Mouse (Mus musculus) layer of hippocampus, adult 11-12 months (tissue): ENCODE measurements around the gene Traf1.

Experiments
- DNase-seq: peaks from one replicate; pipeline ENCODE4 v3.0.0; 2022; ENCODE audit warnings: low spot score

Gene Traf1

DNA sequence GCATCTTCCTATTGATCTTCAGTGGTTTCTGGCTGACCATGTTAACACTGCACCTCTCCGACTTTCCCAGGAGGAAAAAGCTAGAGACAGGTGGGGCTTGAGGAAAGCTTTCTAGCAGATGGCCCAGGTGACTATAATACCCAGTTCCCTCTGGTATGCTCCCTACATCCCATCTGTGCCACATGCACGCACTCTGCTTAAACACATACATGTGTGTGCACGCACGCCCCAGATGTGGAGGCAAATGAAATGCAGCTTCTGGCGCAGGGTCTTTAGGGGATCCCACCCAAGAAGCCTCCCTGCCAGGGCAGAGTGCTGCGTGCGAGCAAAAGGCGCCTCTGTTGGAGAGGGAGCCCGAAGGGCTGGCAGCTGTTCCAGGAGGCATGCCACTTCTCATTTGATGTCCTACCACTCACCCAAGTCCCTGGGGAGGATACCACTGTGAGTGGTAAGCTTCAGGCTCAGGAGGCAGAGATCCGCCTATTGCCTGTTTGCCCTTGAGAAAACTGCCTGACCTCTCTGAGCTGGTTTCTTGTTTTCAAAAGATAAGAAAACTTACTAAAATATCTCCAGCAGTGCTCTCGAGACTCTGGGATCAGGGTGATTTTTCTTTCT lies 20.4 kb downstream of the Traf1 start:
- DNase-seq = no peak

DNA sequence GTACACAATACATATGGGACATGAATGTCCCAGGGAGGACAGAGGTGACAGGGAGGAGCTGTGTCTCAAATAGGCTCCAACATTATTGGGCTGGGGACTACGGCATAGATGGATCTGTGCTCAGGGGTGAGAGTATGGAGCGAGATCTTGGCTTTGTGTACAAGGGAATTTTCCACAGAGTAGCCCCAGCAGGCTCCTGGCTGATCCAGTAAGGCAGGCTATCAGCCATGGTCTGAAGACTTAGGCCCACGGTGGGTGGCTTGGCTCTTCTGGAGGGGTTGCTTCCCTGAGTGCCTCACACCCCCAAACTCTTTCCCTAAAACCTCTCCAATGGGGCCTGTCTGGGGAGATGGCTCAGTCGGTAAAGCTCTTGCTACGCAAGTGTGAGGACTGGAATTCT lies 21.3 kb downstream of the Traf1 start:
- DNase-seq = no peak

DNA sequence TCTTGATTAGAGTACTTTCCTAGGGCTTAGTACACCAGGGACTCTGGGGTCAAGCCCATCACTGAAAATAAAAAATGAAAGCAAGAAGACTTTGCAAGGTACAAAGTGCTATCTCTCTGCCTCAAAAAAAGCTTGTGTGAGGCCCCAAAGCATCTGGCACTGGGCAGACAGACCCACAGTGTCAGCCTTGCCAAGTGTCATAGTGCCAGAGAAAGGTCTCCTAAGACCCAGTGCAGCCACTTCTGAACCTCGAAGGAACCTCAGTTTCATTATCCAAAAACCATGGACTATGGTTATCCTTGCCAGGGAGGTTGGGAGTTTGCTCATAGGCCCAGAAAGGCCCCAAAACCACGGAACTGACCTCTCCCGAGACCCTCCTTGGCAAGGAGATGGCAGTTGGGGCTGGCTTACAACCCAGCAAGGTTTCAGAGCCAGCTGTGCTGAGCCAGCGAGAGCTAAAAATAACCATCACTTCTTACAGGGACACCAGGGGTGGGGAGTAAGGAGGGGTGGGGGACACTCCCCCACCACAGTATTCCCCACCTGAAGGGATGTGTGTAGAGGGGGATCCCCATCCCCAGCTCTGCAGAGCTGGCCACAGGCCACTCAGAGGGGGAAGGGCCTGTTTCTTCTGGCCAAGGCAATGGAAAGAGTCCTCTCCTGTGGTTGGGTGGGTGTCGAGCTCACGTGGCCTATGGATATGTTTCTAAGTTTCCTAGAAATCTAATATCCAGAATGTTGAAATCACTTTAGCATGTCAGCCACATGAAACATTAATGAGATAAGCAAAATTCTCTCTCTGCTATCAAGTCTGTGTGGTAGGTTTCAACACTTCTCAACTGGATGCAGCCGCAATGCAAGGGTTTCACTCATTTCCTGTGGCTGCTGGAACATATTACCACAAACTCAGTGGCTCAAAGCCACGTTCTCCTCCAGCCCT lies 23.0 kb downstream of the Traf1 start:
- DNase-seq = no peak

DNA sequence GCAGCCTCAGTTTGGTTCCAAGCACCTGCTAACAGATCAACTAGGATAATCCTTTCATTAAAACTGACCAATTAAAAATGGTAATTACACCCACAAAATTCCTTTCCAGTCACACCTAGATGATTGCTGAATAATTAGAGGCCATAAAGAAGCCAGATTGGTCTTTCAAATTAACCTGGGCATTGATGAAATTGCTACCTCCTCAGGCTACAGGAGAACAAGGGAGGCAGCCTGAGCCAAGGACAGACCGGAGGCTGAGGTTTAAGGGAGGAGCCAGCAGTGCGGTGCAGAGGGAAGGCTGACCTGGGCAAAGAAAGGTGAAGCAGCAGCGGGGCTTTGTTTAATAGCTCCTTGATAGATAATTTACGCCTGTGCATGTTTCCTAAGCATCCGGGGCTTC lies 24.1 kb downstream of the Traf1 start:
- DNase-seq = no peak

DNA sequence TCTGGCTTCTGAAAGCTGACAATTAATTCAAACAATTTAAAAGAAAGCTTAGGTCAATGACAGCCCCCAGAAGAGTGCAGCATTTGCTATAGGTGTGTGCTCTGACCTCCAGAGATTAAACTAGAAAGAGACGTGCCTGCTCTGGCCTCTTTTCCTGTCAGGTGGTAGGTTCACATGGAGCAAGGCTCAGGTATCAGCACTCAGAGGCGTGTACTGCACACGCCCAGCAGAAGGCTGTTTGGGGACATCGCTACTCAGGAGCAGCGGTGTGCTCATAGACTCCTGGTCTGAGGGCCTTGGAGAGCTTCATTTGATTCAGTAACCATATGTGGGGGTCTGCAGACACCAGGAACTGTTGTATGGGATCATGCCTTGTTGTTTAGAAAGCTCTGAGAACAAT lies 34.3 kb downstream of the Traf1 start:
- no peak for DNase-seq

DNA sequence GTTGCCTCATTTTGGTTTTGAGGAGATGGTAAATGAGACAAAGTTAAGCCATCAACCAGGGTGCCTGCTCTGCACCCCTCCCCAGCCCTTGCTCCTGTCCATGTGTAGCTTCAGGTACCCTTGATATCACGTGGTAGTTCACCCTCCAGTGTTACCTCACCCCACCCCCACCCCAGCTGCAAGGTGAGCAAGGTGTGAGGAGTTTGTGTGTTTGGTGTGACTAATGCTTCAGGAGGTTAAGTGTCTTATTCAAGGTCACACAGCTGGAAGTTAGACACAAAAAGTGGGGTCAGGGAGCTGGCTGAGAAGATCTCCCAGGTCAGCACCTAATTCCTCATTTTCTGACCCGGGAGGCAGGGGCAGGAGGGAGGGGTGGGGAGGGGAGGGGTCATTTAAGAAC lies 38.8 kb downstream of the Traf1 start:
- DNase-seq = no peak

DNA sequence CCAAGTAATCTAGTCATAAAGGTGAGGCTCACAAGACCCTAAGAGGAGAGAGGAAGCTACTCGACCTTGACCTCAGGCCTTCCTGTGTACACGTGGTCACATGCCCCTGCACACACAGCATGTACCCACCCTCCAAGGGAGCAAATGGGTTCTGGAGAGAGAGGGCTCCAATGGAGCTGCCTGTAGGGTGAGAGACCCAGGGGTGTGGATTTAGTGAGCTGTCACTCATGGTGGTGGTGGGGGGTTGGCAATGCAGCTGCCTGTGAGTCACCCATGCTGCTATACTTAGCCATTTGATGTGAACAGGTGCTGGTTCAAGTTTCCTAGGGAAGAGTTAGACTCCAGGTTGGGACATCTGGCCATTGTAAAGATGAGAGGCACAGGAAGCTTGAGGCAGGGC lies 41.4 kb downstream of the Traf1 start:
- no peak for DNase-seq

DNA sequence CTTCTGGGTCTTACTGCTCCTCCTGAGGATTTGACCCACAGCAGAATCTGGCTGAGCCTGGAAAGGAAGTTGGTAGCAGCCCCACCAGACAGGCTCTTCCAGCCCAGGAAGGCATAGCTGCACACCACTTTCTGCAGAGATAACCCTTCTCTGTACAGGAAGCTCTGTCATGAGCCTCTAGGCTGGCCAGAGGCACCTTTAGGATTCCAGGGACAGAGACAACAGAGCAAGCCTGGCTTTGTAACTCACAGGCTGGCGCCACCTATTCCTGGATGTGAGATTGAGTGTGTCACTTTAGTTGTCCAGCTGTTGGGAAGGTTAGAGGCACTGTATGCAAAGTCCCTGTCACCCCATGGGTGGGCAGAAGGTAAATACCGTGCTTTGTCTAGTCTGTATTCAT lies 46.5 kb downstream of the Traf1 start:
- DNase-seq = no peak

DNA sequence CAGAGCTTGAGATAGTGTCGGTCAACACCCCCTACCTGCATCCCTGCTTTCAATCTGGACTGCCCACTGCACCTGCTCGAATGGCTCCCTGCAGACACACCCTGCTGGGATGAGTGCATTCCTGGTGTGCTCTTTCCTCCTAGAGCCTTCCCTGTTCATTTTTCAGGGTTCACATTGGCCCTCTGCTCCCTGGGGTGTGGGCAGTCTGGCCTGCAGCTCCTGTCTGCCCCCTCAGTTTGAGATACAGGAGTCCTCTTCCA lies 46.8 kb downstream of the Traf1 start:
- no peak for DNase-seq

DNA sequence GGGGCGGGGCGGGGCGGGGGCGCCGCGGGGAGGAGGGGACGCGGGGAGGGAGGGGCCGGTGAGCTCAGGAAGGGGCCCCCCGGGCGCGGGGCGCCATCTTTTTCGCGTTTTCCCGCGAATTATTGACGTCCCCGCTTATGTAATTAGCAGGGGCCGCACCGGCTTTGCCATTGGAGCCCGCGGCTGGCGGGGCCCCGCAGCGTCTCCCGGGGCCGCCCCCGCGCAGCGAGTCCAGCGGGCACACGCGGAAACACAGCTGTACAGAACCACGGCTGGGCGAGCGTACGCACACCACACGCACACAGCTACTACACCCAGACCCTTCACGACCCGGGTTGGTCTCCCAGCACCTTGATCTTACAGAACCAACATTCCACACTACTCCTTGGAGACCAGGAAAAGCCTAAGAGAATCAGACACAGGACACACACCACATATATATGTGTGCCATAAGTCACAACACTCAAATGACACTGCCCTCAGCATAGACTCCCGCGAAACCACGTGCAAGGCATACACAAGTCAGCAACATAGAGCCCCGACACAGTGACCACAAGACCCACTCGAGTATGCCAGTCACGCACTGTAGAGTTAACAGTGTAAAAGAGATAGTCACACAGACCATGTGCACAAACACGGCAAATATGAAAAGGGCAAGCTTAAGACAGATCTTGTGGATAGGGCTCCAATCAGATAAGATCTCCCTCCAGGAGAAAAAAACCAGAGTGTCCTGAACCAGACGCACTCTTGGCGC lies 47.3 kb downstream of the Traf1 start:
- DNase-seq = peak; percentile 45

DNA sequence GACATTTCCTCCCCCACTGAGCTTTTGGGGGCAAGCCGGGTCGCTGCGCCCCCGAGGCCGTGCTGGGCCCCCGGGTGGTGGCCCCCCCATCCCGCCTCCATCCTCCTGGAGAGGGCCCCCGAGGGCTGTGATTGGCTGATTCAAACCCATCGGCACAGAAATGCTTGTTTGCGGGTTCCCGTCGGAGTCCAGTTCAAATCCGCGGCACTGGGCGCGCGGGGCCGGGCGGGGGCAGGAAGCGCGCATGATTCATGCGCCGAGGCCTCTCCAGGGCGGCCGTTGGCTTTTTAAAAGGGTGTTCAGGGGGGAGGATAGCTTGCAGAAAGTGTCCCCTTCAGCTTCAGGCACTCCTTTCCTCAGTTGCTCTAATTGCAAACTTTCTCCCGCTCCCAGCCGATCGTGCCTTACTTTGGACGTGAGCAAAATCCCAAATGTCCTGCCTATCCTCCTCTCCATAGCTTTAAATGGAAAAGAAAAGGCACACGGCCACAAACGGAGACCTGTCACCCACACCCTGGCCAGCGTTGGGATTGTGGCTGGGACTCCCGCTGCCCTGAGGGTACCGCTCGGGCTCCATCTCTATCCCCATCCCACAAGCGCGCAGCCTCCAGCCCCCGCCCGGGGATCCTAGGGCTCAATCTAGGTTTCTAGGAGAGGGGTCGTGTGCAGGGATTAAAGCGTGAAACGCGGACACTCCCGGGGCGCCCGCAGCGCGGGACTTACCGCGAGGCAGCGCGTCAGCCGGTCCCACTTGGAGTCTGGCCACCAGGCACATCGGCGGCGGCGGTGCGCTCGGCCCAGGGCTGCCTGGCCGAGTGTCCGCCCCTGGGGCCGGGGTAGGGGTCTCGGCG lies 48.1 kb downstream of the Traf1 start, which contains the start of gene Phf19:
TSS of gene Phf19 (minus strand) at position 809 of the 851 bp plus-strand sequence.
- no peak for DNase-seq

DNA sequence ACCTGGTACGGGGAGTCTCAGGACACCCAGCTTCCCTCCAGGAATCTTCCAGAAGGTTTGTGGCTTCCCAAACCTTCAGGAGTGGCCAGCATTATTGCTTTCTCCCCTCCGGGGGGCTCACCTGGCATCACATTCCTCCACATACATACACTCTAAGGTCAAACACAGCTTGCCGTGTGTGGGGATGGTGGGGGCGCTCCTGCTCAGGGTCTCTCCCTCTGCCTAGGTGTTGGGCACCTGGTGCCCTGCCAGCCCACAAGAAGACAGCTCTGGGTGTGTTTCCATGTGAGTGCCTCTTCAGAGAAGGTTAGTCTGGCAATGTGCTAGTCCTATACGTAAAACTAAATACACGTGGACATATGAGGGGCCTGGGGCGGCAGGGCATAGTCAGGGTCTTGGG lies 49.0 kb downstream of the Traf1 start:
- DNase-seq = no peak

DNA sequence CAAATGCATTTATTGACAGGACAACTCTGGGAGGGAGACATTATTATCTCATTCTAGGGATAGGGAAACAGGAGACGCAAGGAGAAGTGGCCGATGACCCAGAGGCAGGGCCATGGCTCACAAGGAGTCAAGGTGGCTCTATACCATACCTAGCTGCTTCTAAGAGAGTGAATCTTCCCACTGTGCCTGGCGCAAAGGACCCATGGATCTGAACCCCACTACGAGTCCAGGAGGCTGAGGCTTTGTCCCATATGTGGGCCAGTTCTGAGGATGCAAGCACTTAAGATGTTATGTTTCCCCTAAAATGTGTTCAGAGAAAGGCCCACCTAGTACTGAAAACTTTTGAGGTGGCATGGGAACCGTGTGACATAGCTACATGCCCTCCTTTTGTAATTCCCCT lies 49.7 kb downstream of the Traf1 start:
- no peak for DNase-seq

DNA sequence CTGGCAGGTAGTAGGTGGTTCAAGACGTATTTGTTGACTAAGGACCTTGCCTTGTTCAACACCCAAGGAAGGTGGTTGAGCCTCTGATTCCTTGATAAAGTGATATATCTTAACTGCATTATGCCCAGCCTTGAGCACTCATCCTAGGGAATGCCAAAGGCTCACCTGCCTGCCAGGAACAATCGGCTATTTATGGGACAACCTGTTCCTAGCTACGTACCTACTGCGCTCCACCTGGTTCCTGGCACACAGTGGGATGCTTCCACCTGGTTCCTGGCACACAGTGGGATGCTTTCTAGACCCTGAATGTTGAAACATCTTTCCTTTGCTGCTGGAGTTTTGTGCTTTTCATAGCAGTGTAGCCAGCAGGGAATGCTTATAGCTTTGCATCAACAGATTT lies 51.9 kb downstream of the Traf1 start:
- DNase-seq = no peak

DNA sequence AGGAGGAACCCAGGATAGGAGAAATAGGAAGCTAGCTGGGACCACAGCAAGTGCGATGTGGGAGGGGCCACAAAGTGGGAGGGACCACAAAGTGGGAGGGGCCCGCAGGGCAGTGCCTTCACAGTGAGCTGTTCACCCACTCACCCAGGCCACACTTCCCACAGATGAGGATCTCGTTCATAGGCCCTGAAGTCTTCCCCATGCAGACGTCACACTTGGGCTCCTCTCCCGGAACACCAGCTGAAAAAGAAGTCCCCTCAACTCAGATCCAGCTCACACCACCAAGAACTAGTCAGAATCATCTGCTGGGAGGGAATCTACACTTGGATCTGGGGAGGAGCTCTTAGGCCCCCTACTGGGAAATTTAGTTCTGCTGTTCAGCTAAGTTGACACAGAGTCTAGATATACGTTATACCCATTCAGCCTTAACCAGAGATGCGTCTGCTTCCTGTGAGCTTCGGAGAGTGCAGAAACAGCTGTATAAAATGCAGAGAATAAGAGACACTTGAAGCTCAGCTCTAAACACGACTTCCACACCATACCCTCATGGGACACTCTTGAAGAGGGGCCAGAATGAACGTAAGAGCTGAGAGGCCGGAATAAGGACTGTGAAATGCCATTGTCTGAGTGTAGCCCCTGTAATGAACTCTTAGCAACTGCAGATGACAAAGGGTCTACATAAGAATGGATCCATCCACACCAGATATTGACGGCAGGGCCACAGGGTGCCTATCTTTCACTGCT lies 54.5 kb downstream of the Traf1 start:
- peak; percentile 32 for DNase-seq

DNA sequence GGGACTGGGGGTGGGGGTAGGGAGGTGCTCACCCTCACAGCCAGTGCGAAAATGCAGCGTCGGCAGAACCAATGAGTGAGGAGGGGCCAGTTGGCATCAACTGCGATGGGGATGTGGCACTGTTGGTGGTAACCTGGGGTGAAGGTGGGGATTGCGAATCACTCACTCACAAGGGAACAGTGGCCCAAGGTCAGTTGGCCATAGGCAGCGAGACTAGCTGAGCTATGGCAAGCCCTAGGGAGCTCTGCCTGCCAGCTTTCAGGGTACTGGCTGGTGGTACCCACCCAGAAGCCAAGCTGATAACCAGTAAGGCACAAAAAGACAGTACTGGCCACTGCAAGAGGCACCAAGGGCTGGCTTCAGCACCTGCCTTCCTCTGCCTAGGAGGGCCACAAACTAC lies 55.1 kb downstream of the Traf1 start:
- DNase-seq = no peak

DNA sequence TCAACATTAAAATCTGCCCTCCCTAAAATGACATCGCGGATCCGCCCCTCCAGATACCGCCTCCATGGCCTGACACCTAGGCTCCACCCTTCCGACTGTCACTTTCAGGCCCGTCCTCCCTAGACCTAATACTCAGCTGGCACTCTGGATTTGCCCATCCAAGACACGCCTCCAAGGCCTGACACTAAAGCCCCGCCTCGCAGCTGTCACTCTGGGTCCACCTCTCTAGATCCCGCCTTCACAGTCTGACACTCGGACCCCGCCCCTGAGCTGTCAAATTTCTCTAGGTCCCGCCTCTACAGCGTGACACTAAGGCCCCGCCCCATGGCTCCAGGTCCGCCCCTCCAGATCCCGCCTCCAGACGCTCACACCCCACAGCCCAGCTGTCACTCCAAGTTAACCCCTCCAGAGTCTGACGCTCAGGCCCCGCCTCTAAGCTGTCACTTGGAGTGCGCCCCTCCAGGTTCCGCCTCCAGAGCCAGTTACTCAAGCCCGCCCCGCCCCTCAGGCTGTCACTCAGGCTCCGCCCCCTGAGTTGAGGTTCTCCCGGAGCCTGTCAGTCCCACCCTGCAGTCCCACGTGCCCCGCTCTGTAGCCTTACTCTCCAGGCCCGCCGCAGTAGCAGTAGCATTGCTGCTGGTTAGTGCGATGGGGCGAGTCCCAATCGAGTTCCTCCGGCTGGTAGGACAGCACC lies 56.6 kb downstream of the Traf1 start:
- peak; percentile 99 for DNase-seq

DNA sequence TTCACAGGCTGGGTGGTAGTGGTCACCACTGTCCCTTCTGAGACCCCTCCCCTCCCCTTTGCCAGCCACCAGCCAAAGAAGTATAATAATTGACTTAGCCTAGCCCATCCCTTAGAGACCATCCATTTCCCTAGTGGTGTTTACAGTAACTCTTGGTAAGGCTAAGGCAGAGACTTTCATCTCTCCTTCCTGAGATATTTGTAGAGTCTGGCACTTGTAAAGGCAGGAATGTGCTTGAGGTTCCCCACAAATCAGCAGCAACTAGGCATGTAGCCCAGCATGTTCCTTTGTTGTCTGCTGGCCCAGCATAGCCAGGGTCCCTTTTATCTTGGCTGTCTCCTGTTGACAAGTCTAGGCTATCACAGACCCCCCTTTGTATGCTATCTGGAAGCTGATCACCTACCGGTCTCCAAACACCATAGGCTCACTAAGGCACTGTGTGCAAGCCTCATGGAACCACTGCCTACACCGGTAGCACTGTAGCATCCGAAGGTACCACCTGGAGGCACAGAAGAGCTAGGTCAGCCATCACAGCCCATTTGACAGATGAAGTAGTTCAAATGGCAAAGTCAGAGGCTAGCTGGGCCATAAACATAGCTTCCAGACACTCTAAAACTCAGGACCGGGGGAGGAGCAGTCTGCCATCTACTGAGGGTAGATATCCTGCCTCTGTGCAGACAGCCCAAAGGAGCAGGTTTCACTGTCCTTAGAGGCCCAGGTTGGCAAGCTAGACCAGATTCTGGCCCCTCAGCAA lies 57.7 kb downstream of the Traf1 start:
- no peak for DNase-seq

DNA sequence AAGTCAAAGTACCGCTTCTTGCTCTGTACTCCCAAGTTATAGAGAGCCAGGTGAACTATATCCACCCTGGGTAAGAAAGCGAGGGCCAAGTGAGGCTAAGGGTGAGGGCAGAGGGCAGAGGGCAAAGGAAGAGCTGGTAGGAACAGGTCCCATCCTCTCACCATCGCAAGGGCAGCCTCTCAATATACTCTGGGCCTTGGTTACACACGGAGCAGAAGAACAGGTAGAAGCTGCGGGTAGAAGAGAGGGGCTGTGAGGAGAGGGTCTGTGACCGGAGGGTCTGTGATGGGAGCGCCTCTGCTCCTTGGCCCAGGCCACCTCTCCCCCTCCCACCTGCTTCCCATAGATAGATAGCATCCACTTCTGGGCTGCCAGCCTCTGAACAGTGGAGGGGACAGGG lies 58.4 kb downstream of the Traf1 start:
- no peak for DNase-seq

DNA sequence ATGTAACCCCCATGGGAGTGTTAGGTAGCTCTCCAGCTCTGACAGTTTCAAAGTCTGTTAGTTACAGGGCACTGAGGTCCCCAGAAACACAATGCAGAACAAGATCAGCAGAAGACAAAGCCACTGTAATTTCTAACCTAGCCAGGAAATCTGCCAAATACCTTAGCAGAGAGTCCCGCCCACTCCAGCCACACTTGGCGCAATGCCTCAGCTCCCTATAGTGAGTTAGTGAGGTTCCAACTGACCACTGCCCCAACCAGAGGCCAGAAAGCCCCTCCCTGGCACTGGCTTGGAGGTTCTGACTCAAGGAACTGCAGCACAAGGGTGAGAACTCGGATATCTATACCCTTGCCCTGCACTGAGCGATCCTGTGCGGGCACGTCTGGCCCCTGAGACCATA lies 58.8 kb downstream of the Traf1 start:
- DNase-seq = no peak
